Mouse (Mus musculus) CH12.LX (cell line): ENCODE data around the gene Galnt18. TPM values are rescaled to one million over a fixed set of nuclear protein-coding genes. Genes with fewer than 3 reads are reported as not detected.

Source experiments
- DNase-seq: peaks from one replicate; pipeline ENCODE4 v3.0.0-alpha.2; 2013; ENCODE audit errors: extremely low read depth
- H3K27ac ChIP-seq: 2 replicates; pipeline ENCODE4 v1.5.1; 2012; ENCODE audit warnings: low read depth, mild to moderate bottlenecking, control low read depth, moderate library complexity; ENCODE audit not compliant: insufficient read depth
- H3K27me3 ChIP-seq: replicated peaks from 2 replicates; pipeline ENCODE3; 2012; ENCODE audit warnings: inconsistent platforms
- H3K36me3 ChIP-seq, 2 experiments: replicated peaks in 1 of 2; 2 replicates each; pipeline versions ENCODE3 to v1.6.1; 2012; ENCODE audit warnings: inconsistent platforms in 1 of 2, low read length in 1 of 2, mild to moderate bottlenecking in 1 of 2, mixed read lengths in 1 of 2, moderate library complexity in 1 of 2; ENCODE audit not compliant: control insufficient read depth in 1 of 2, insufficient read depth in 1 of 2
- H3K4me1 ChIP-seq, 2 experiments: 2 replicates each; pipeline ENCODE4 v1.6.1; 2012; ENCODE audit warnings: inconsistent platforms in 1 of 2, moderate library complexity in 1 of 2; ENCODE audit not compliant: insufficient read depth in 2 of 2, control insufficient read depth in 1 of 2
- H3K4me2 ChIP-seq: 2 replicates; pipeline ENCODE4 v1.6.1; 2012; ENCODE audit warnings: low read depth, mild to moderate bottlenecking, control low read depth; ENCODE audit not compliant: poor library complexity, insufficient read depth, severe bottlenecking
- H3K4me3 ChIP-seq, 3 experiments: fragments of 150-350 bp in 1 of 3; sonication (generic) in 1 of 3; replicated peaks in 1 of 3; 2 replicates each; pipeline versions ENCODE3 to v1.5.1; 2011 to 2012; ENCODE audit warnings: low read depth in 2 of 3, low read length in 2 of 3, mild to moderate bottlenecking in 2 of 3, moderate library complexity in 2 of 3, control low read depth in 1 of 3, improper control_type of control experiment in 1 of 3, inconsistent platforms in 1 of 3, mixed read lengths in 1 of 3; ENCODE audit not compliant: poor library complexity in 1 of 3
- H3K79me2 ChIP-seq: replicated peaks from 2 replicates; pipeline ENCODE4 v1.6.1; 2012; ENCODE audit warnings: mild to moderate bottlenecking, moderate library complexity; ENCODE audit not compliant: control insufficient read depth, poor library complexity, insufficient read depth, severe bottlenecking; ENCODE audit errors: extremely low read depth
- H3K9ac ChIP-seq: 2 replicates; pipeline ENCODE4 v1.6.1; 2012; ENCODE audit warnings: low read depth, mild to moderate bottlenecking, control low read depth, moderate library complexity; ENCODE audit not compliant: insufficient read depth
- H3K9me3 ChIP-seq: replicated peaks from 2 replicates; pipeline ENCODE3; 2012; ENCODE audit warnings: low read length, inconsistent platforms, mixed read lengths
- CHD1 ChIP-seq: IDR thresholded peaks from 2 replicates; pipeline ENCODE4 v1.6.1; 2012; ENCODE audit warnings: low read depth, low read length, improper control_type of control experiment, inconsistent platforms
- CTCF ChIP-seq, 2 experiments: IDR thresholded peaks in 1 of 2; conservative IDR thresholded peaks in 1 of 2; 2 replicates each; pipeline ENCODE4 v1.5.1; 2011 to 2012; ENCODE audit warnings: low read depth in 2 of 2, low read length in 2 of 2, improper control_type of control experiment in 1 of 2, inconsistent platforms in 1 of 2, mild to moderate bottlenecking in 1 of 2, moderate library complexity in 1 of 2
- E2F4 ChIP-seq: IDR thresholded peaks from 2 replicates; pipeline ENCODE4 v1.6.1; 2011; ENCODE audit warnings: low read depth, low read length, improper control_type of control experiment; ENCODE audit not compliant: insufficient replicate concordance
- ELF1 ChIP-seq: IDR thresholded peaks from 2 replicates; pipeline ENCODE4 v1.6.1; 2014; ENCODE audit warnings: low read depth, mild to moderate bottlenecking, inconsistent platforms, low read length, improper control_type of control experiment
- EP300 ChIP-seq: IDR thresholded peaks from 2 replicates; pipeline ENCODE4 v1.6.1; 2011; ENCODE audit warnings: low read length, improper control_type of control experiment
- ETS1 ChIP-seq: conservative IDR thresholded peaks from 2 replicates; pipeline ENCODE4 v1.6.1; 2012; ENCODE audit warnings: low read depth, mild to moderate bottlenecking, inconsistent platforms, low read length, improper control_type of control experiment, moderate library complexity
- IRF4 ChIP-seq: IDR thresholded peaks from 2 replicates; pipeline ENCODE4 v1.6.1; 2014; ENCODE audit warnings: low read depth, mild to moderate bottlenecking, inconsistent platforms, low read length, improper control_type of control experiment
- JUN ChIP-seq: IDR thresholded peaks from 2 replicates; pipeline ENCODE4 v1.6.1; 2011; ENCODE audit warnings: low read depth, mild to moderate bottlenecking, low read length, improper control_type of control experiment, moderate library complexity; ENCODE audit not compliant: insufficient read depth
- JUND ChIP-seq: conservative IDR thresholded peaks from 2 replicates; pipeline ENCODE4 v1.6.1; 2011; ENCODE audit warnings: low read depth, low read length, improper control_type of control experiment
- KAT2A ChIP-seq: IDR thresholded peaks from 2 replicates; pipeline ENCODE4 v1.6.1; 2012; ENCODE audit warnings: low read length, improper control_type of control experiment, inconsistent platforms; ENCODE audit not compliant: insufficient replicate concordance
- MAFK ChIP-seq: IDR thresholded peaks from 2 replicates; pipeline ENCODE4 v1.6.1; 2011; ENCODE audit warnings: low read length, improper control_type of control experiment; ENCODE audit not compliant: insufficient replicate concordance
- MEF2A ChIP-seq: IDR thresholded peaks from 2 replicates; pipeline ENCODE4 v1.6.1; 2014; ENCODE audit warnings: low read depth, mild to moderate bottlenecking, inconsistent platforms, low read length, improper control_type of control experiment, borderline replicate concordance
- MXI1 ChIP-seq: IDR thresholded peaks from 2 replicates; pipeline ENCODE4 v1.6.1; 2011; ENCODE audit warnings: mild to moderate bottlenecking, low read depth, low read length, improper control_type of control experiment
- MYC ChIP-seq: IDR thresholded peaks from 2 replicates; pipeline ENCODE4 v1.6.1; 2011; ENCODE audit warnings: low read depth, mild to moderate bottlenecking, improper control_type of control experiment, low read length
- POLR2AphosphoS2 ChIP-seq: IDR thresholded peaks from 2 replicates; pipeline ENCODE4 v1.6.1; 2011; ENCODE audit warnings: low read depth, low read length, improper control_type of control experiment
- RAD21 ChIP-seq: IDR thresholded peaks from 2 replicates; pipeline ENCODE4 v1.6.1; 2011; ENCODE audit warnings: low read depth, mild to moderate bottlenecking, low read length, improper control_type of control experiment, moderate library complexity
- RCOR1 ChIP-seq: conservative IDR thresholded peaks from 2 replicates; pipeline ENCODE4 v1.6.1; 2012; ENCODE audit warnings: low read depth, mild to moderate bottlenecking, inconsistent platforms, low read length, improper control_type of control experiment
- SMC3 ChIP-seq: IDR thresholded peaks from 2 replicates; pipeline ENCODE4 v1.6.1; 2011; ENCODE audit warnings: low read depth, low read length, improper control_type of control experiment
- UBTF ChIP-seq: IDR thresholded peaks from 2 replicates; pipeline ENCODE4 v1.6.1; 2012; ENCODE audit warnings: low read depth, mild to moderate bottlenecking, inconsistent platforms, low read length, improper control_type of control experiment, moderate library complexity
- USF1 ChIP-seq: IDR thresholded peaks from 2 replicates; pipeline ENCODE4 v1.6.1; 2014; ENCODE audit warnings: low read depth, mild to moderate bottlenecking, inconsistent platforms, low read length, improper control_type of control experiment
- USF2 ChIP-seq: conservative IDR thresholded peaks from 2 replicates; pipeline ENCODE4 v1.6.1; 2011; ENCODE audit warnings: low read depth, low read length, improper control_type of control experiment
- ZC3H11A ChIP-seq: IDR thresholded peaks from 2 replicates; pipeline ENCODE4 v1.6.1; 2012; ENCODE audit warnings: low read depth, mild to moderate bottlenecking, inconsistent platforms, low read length, improper control_type of control experiment
- ZNF384 ChIP-seq: IDR thresholded peaks from 2 replicates; pipeline ENCODE4 v1.6.1; 2012; ENCODE audit warnings: low read depth, low read length, improper control_type of control experiment, inconsistent platforms
- dilution Hi-C: fragments of 300-500 bp; cut with MboI; formaldehyde crosslinking; loops from 2 replicates; pipeline ENCODE4 v1.14.3; 2020; ENCODE audit warnings: low sequenced_read_pairs; ENCODE audit not compliant: extremely low pct_unique_long_range_greater_than_20kb, extremely low pct_ligation_motif_present
- in situ Hi-C: fragments of 300-500 bp; cut with MboI; formaldehyde crosslinking; loops from 3 replicates; pipeline ENCODE4 v1.14.3; 2019; ENCODE audit warnings: low sequenced_read_pairs, low pct_ligation_motif_present, low pct_unique_long_range_greater_than_20kb, mixed read lengths
- polyA plus RNA-seq: library from polyadenylated mRNA; unstranded; fragments of >175 nt; gene quantifications from 2 replicates; pipeline ENCODE4 v1.2.1, GENCODE M21; 2012; ENCODE audit warnings: low read depth; ENCODE audit not compliant: insufficient read length
- total RNA-seq, 2 experiments: library from RNA; depleted of rRNA; stranded (reverse); fragments of 300-350 nt in 1 of 2; fragments of >200 nt in 1 of 2; gene quantifications; 2 replicates each; pipeline ENCODE4 v1.2.3; 2012 to 2014

Galnt18 gene
- total and polyA plus RNA-seq, 3 experiments: 0.04 TPM; not detected in 2

DNA sequence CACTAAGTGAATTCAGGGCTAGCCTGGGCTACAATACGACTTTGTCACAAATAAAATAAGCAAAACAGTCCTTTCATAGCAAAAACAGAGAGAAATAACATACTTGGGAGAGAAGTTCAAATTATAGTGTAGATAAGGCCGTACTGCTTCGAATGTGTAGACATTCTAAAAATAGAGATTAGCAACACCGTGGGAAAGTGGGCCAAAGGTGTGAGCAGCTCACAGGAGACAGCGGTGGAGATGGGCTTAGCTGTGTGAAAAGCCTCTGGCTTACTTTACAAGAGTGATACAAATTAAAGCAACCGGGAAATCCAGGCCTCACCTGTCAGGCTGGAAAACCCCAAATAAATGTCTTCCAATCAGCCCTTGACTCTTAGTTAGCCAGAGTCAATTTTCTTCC lies 241.8 kb downstream of the Galnt18 start:
- no peaks in the 10 kb centered on the region for H3K79me2 ChIP-seq
- no peak overlapping the region for H3K9ac ChIP-seq
- no peaks in the 10 kb centered on the region for H3K36me3 ChIP-seq
- no peak overlapping the region for H3K4me2 ChIP-seq
- no peak overlapping the region for H3K4me3 ChIP-seq
- TF ChIP-seq JUN: no peak
- TF ChIP-seq ZNF384: no peak
- no peak for TF ChIP-seq E2F4
- no peak for TF ChIP-seq MEF2A
- no peak for TF ChIP-seq USF1
- no peak for TF ChIP-seq POLR2AphosphoS2
- TF ChIP-seq ETS1: no peak
- no peak for TF ChIP-seq IRF4
- no peak for TF ChIP-seq EP300
- no peak for TF ChIP-seq JUND
- no peak for TF ChIP-seq MXI1
- no peak for TF ChIP-seq MYC
- TF ChIP-seq ZC3H11A: no peak
- no peak for TF ChIP-seq RAD21
- TF ChIP-seq MAFK: no peak
- no peak for TF ChIP-seq ELF1
- no peak for TF ChIP-seq CHD1
- no peak for TF ChIP-seq SMC3
- no peak for TF ChIP-seq KAT2A
- H3K9me3 ChIP-seq: peaks cover 7% of the 10 kb centered on the region
- H3K27ac ChIP-seq: no peak overlapping the region
- no peak for DNase-seq
- in situ Hi-C loops: no loop called here
- no peaks in the 10 kb centered on the region for H3K4me1 ChIP-seq
- H3K27me3 ChIP-seq: no peaks in the 10 kb centered on the region
- dilution Hi-C loops: no loop called here

DNA sequence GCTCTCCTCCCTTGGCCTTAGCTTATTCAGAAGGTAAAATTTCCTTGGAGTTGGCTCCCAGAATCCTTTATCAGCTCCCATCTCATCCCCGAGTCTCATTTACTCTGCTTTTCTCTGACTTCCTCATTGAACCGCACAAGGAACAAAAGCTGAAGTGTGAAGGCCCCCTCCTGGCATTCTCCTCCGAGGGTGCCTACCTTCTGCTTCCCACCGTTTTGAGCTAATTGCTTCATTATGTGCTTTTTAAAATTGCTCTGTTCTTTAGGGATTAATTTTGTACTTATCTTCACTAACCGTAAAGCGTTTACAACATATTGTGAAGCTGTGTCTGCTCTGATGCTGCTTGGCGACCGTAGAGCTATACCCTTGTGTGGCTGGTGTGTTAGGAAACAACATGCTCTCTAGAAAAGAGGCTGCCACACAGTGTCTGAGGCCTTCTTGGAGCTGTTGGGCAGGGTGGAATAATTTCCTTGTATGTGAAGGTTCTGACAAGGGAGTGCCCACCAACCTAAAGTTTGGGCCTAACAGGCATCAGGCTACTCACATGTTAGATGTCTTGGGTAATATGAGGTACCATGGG lies 244.9 kb downstream of the Galnt18 start:
- H3K79me2 ChIP-seq: no peaks in the 10 kb centered on the region
- dilution Hi-C loops: no loop called here
- in situ Hi-C loops: no loop called here
- no peaks in the 10 kb centered on the region for H3K27me3 ChIP-seq
- H3K9ac ChIP-seq: no peak overlapping the region
- H3K4me1 ChIP-seq: no peaks in the 10 kb centered on the region
- H3K4me2 ChIP-seq: no peak overlapping the region
- DNase-seq: no peak
- H3K9me3 ChIP-seq: peaks cover 7% of the 10 kb centered on the region
- no peak overlapping the region for H3K4me3 ChIP-seq
- no peaks in the 10 kb centered on the region for H3K36me3 ChIP-seq
- TF ChIP-seq KAT2A (no peak), MXI1 (no peak), UBTF (no peak), RCOR1 (no peak), CTCF (conservative IDR thresholded peaks at IDR 0.05 in 1 of 2, IDR thresholded peaks at IDR 0.05 in 1 of 2; ENCODE audit: low read depth in 2 of 2, low read length in 2 of 2) (no peak), EP300 (no peak), USF2 (no peak)
- no peak overlapping the region for H3K27ac ChIP-seq
